ENCODE assay signal across 10 mouse cellular contexts in the genomic region with DNA sequence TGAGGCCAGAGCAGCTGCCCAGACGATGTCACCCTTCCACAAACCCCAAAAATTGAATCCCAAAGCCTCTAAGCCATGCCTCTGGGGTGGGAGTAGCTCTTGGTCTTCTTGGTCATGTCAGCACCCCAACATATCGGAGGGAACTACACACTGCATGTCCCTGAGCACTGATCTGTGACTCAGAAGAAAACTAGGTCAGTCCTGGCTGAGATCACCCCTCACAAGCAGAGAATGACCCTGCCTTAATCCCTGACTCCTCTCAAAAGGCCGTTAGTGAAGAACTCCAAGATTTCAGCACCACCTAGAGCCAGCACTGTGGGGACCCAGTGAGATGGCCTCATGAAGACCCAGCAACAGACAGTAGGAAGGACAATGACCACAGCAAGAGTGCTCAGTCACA. TPM values are rescaled to one million over a fixed set of nuclear protein-coding genes. Genes with fewer than 3 reads are reported as not detected.
"Had no signal": no experiment of that assay in that cellular context is flagged by ENCODE, and none has a peak within 500 bp of the region (broad histone marks: within the 10 kb centered on the region; RNA-seq: fewer than 3 reads in every experiment).

No protein-coding gene starts in this region.

- DNase-seq: kidney, adult 2 months; kidney, postnatal 25 days; left cerebral cortex, postnatal 4 days; liver, postnatal 0 days; lung, embryonic 14.5 days; right cerebral cortex, adult 18-20 months; right cerebral cortex, postnatal 14 days; thymus, adult 2 months; thymus, postnatal 14 days had no signal

RNA-seq across cellular contexts. Expression of a gene that starts 26.1 kb away (rescaled TPM):
- total RNA-seq: monocyte, adult 5-6 weeks had no signal
